Mouse (Mus musculus): ENCODE measurements around the gene Pnmal2.
A peak's percentile ranks its signal among the peaks of the same experiment; 100 is the strongest.

Pnmal2 gene

DNA sequence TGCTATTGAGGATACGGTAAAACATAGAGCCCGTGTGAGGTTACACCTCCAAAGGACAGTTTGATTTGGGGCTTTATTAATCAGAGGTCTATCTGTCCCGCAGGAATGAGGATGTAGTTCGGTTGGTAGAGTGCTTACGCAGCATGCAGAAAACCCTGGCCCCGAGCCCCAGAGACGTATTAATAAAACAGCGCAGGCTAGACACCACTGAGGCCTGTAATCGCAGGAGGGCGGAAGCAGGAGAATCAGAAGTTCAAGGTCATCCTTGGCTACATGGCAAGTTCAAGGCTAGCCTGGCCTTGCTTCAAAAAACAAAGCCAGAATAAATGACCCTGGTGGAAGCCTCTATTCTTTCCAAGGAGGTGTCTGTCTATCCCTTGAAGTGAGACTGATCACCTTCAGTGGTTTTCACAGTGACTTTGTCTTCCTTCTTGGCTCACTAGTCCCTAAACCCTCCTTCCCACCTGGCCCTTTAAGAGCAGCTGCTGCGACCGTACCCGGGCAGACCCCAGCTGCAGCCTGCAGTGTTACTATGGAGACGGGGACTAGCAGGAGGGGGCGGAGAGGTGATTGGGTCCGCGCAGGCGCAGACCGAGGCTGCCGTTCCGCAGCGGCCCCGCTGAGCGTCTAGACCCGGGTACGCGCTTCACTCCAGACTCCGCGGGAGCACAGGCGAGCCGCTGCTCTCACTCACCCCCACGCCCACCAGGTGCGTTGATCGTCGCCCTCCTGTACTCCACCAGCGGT lies at the start of gene Pnmal2:
Pnmal2 (plus strand) TSS at position 622 of the 747 bp plus-strand sequence.
- DNase-seq = peak; percentile 40 to 54

DNA sequence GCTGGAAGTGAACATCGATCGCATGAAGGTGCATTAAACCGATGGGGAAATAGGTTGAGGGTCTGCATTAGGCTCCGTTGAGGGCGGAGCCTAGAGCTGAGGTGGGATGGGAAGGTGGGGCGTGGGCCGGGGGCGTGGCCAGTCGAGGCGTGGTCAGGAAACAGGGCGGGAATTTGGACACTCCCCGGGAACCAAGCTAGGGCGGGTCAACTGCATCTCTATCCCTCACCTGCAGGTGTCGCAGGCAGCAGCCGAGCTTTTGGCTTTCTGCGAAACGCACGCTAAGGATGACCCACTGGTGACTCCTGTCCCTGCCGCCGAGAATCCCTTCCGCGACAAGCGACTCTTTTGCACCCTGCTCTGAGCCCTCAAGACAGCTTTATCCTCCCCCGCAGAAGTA lies 49.5 kb upstream of the Pnmal2 start:
- DNase-seq = peak; percentile 54 to 69

DNA sequence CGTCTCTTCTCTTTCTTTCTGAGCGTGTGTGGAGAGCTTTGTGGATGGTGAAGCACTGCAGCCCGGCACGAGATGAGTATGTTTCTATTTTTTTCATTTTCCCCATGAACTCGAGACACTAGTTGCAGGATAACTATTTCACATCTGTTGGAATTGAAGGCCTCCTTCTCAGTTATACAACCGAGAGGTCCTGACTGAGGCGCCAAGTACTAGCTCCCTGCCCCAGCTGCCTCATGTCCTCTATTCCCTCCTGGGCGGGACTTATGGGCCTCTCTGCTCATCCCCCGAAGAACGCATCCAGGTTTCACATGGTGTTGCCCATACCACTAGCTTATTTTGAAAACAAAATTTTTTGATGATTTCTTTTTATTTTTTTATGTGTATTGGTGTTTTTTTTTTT lies 49.0 kb upstream of the Pnmal2 start:
- DNase-seq = no peak

DNA sequence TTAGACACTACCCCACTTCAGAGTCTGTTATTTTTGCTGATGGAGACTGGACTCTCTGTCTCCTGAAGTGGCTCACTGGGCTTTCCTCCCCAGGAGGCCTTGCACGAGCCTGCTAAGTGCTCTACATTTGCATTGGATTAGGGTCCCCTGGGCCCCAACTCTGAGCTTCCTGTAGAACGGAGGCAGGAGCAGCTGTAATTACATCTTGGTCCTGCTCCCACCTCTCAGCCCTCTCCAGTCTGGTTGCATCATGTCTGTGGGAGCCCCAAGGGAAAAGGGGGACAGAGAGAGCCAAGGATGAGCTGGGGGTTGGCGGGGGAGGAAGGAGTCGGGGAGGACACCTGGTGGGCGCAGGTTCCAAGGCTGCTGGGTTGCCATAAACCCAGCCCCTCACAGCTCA lies 44.0 kb upstream of the Pnmal2 start:
- no peak for DNase-seq

DNA sequence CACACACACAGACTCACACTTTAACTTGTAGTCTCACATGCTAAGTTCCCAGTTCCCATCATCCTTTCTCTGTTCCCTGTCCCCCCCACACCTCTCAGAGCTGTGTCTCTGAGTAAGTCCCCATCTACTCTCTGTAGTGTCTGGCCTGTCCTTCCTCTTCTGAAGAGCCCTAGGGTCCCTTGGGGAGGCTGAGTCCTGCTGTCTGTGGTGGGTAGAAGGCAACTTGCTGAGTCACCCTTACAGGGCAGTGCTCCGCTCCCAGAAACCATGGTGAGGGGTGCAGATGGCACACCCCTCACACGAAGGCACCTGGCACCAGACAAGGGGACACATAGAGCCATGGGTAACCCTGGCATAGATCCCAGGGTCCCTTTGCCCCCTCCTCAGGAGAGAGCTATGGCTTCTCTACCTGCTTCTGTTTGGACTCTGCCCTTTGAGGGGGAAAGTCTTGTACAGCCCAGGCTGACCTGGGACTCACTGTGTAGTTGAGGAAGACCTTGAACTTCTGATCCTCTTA lies 41.0 kb upstream of the Pnmal2 start:
- no peak for DNase-seq

DNA sequence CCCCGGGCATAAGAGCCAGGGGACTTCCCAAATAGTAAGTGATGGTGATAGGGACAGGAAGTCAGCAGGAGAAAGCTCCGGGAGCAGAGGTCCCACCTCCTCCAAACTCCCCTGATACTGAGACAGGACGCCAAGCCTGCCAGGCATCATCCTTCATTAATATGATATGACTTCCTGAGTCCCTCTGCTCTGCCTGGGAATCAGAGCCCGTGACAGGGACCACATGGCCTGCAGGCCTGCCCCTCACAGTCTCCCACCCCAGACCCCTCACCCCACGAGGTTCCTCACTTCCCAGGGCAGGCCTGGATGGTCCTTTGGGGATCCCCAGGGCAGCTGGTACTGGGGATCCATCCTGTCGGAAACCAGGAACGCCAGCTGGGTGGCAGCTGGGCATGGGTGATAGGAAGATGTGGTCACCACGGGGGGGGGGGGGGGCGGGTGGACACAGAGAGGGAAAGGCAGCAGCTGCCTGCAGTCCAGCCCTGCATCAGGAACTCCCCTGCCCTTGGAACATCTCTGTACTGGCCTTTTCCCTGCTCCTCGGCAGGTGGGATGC lies 40.3 kb upstream of the Pnmal2 start:
- no peak for DNase-seq

DNA sequence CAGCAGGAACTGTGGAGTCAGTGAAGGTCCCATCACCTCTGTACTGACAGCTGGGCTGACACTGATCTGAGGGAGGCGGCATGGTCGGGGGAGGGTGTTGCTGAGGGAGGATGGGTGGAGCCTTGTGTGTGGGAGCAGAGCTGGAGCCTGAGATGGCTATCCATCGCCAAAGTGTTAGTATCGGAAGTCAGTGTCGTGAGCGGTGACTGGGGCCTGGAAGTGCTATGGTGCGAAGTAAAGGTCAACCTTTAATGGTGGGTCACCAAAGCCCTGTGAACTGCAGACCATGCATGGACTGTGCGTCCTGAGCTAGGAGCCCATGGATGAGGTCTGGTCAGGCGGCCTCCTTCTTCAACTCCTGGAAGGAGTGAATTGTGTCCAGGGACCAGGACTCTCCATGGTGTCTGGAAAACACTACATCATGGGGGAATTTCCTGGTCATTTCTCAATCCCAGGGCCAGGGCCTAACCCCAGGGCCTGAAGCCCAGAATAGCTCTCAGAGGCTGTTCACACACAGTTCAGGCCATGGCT lies 38.9 kb upstream of the Pnmal2 start:
- no peak for DNase-seq

DNA sequence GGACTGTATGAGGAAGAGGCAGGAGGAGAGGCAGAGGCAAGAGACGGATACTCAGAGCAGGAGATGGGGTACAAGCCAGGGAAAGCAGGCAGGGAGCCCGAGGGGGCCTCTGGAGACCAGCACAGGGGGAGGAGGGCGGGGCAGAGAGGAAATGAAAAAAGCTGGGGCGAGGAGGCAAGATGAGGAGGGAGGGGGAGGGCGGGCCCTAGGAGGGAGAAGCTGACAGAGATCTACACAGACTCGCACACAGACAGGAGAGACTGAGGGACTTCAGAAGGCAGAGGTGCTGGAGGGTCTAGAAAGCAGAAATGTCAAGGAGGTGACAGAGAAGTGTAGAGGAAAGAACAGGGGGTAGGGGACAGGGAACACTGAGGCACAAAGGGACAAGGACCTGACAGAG lies 38.2 kb upstream of the Pnmal2 start, which contains the start of gene Ptgir:
Ptgir (plus strand) TSS at position 210 of the 400 bp plus-strand sequence.
- no peak for DNase-seq

DNA sequence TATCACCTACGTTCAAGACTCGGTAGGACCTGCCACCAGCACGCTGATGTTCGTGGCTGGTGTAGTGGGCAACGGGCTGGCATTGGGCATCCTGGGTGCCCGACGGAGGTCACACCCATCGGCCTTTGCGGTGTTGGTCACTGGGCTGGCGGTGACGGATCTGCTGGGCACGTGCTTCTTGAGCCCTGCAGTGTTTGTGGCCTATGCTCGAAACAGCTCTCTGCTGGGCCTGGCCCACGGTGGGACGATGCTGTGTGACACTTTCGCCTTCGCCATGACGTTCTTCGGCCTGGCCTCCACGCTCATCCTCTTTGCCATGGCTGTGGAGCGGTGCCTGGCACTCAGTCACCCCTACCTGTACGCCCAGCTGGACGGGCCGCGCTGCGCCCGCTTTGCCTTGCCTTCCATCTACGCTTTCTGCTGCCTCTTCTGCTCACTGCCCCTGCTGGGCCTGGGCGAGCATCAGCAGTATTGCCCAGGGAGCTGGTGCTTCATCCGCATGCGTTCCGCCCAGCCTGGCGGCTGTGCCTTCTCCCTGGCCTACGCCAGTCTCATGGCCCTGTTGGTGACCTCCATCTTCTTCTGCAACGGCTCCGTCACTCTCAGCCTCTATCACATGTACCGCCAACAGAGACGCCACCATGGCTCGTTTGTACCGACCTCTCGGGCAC lies 37.5 kb upstream of the Pnmal2 start:
- DNase-seq = no peak

DNA sequence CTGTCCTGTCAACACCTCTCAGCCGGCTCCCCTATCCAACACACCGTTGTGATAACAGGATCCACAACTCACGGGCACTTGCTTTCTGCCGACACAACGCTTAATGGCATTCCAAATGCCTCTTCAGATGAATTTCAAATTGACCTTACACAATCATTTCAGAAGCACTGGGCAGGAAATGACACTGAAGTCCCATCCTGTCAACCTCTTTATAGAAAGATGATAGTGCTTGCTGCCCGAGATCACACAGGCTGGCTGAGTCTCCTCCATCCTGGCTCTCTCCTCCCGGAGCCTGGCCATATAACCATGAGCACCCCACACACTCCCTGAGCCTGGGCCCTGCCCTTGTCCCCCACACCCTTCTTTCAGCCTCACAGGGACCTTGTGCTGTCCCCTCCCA lies 36.6 kb upstream of the Pnmal2 start:
- DNase-seq = no peak

DNA sequence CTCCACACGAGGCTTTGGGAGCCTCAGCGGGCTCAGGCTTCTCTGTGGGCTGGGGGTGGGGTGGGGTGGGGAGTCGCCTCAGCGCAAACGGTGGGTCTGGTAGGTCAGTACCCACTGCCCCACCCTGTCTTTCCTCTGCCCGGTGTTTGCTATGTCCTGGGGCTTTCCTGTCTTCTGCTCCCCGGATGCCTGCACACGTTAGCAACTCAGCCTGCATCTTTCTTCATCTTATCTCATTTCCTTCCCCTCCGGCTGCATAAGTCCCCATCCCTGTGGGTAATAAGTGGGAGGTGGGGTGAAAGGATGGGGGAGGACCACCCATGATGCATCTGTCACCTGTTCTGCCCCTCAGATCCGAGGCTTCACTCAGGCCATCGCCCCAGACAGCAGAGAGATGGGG lies 36.1 kb upstream of the Pnmal2 start:
- no peak for DNase-seq

DNA sequence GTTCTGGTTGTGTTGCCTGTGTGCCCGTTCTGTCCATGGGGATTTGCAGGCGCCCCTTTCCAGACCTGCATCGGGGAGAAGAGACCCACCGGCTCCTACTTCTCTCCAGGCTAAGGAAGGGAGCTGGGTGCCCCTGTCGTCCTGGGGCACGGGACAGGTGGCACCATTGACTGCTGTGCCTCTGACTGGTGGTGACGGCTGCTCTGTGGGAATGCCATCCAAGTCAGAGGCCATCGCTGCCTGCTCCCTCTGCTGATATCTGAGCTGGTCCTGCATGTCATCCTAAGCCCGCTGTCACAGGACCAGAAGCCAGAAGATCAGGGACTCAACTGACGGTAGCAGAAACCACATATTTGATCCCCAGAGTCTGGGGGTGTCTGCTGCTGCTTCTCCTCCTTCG lies 35.6 kb upstream of the Pnmal2 start:
- DNase-seq = no peak

DNA sequence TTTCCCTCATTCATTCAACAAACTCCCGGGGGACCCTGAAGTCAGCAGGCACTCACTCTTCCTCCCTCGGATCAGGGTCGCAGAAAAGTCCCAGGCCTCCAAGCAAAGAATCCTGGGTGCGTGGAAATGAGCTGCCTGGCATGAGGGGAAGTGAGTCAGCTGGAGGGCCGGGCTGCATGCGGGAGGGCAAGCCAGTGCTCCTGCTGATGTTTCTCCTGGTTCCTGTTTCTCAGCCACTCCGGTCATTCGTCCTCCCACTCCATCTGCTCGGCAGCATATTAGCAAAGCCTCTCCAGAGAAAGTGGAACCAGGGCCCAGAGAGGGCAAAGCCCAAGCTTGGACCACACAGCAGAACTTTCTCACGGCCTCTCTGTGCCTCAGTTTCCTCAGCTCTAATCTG lies 34.6 kb upstream of the Pnmal2 start:
- no peak for DNase-seq

DNA sequence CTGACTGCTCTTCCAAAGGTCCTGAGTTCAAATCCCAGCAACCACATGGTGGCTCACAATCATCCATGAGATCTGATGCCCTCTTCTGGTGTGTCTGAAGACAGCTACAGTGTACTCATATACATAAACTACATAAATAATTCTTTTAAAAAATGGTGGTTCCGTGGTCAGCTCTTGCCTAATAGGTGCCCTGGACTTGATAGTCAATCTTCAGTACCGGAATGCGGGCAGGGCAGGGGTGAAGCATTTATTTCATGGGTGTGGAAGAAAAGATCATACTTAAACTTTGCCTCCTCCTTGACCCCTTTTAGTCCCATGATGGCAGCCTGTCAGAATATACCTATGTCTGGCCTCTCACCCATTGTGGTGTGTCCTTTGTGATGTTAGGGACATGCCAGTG lies 32.6 kb upstream of the Pnmal2 start:
- no peak for DNase-seq

DNA sequence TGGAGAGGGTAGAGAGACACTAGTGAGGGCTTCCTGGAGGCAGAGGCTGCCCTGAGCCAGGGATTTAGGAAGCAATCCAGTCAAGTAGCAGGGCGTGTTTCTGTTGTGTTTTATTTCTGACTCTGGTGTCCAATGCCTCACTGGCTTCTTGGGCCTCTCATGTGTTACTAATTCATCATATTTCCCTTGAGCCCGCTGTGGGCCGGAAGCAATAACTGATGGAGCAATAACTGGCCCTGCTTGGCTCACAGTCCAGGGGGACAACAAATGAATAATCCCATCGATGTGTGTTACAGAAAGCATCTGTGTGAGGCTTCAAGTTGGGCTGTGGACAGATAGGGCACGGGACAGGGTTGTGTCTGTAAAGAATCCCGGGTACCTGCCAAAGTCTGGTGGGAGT lies 32.1 kb upstream of the Pnmal2 start:
- DNase-seq = no peak

DNA sequence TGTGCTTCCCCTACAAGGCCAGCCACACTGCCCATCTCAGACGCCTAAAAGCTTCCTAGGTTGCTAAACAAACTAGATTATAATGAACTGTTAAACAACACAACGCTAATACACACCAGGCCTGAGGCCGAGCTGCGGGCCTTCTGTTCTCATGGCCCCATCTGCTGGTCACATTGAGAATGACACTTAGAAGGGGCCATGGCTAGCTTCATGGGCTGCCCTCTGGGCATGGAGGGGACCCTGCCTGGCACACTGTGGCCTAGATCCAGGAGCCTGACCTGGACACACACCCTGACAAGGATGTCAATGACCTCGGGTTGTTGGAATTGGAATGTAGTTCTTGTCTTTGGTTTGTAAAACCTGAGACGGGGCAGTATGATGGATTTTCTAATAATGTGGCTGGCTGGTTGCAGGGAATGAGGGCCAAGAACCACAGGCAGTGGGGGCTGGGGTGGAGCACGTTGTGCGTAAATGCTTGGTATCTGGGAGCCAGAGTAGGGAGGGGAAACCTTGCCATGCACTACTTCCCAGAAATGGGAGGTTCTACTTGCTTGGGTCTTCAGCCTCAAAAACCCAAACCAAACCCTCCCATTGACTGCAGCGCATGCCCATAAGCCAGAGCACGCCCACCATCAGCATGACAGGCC lies 30.6 kb upstream of the Pnmal2 start:
- peak in 1 of 2 experiments; percentile 72 for DNase-seq

DNA sequence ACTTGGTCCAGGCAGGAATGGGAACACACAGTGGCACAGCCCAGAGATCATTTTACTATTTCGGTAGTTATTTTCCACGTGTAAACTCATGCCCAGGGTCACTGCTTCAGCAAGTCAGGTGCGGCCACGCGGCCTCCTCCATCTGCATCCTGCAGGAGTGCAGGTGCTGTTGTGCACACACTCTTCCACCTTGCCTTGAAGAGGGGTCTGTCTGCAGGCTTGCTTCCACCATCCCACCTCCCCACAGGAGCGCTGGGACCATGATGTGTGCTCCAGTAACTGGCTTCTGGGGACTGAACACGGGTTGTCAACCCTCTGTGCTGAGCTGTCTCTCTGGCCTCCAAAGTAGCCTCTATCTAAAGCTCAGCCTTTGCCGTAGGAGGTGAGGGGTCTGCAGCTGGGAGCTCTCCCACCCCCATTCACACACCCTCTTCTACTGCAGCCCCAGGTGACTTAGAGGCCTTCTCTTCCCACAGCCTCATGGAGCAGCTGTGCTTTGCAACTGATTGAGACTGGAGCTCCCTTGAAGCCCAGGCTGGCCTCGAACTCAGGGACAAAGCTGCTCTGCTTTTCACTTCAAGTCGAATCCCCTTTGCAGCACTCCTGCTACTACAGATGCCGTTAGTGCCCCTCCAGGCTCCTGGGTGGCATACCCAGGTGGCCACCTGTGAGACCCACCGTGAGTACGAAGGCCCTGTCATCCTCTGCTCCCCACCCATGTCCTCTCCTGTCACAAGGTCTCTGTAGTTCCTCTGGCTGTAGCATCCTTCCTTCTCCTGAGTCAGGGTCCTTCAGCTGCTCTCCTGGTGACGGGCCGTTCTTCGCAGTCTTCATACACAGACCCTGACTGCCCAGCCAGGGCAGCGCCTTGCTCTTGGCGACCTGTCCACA lies 29.8 kb upstream of the Pnmal2 start:
- no peak for DNase-seq

DNA sequence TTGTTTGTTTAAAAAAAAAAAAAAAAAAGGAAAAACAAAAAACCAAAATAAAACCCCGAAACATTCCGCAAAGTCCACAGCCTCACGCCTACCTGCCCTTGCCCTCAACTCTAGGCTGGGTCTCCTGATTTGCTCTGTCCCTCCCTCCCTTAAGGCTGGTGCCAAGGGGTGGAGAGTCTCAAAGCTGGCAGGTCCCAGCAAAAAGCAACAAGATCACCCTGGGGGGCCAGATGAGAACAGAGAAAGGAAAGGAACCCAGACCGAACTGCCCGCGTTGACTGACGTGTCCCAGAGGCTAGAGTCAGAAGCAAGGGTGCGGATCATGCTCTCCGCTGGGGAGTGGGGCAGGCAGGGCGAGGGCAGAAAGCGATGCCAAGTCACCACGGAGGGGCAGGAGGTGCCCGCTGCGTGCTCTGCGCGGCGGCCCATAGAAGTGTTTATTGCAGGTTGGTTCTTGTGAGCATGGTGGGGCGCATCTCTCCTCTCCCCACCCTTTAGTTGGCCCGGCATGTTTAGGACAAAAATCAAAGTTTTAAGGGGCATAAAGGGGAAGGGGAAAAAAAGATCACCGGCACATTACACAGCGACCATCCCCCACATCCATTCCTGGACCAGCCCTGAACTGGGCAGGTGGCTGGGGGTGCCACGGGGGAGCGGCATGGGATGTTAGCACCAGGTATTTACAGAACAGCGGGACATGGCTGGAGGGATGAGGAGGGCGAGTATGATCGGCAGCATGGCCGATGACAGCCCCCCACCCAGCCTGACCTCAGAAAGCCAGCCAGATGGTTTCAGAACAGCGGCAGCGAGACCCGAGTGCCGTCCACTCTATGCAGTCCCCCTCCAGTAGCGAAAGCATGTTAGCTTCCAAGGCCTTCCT lies 28.8 kb upstream of the Pnmal2 start:
- no peak for DNase-seq

DNA sequence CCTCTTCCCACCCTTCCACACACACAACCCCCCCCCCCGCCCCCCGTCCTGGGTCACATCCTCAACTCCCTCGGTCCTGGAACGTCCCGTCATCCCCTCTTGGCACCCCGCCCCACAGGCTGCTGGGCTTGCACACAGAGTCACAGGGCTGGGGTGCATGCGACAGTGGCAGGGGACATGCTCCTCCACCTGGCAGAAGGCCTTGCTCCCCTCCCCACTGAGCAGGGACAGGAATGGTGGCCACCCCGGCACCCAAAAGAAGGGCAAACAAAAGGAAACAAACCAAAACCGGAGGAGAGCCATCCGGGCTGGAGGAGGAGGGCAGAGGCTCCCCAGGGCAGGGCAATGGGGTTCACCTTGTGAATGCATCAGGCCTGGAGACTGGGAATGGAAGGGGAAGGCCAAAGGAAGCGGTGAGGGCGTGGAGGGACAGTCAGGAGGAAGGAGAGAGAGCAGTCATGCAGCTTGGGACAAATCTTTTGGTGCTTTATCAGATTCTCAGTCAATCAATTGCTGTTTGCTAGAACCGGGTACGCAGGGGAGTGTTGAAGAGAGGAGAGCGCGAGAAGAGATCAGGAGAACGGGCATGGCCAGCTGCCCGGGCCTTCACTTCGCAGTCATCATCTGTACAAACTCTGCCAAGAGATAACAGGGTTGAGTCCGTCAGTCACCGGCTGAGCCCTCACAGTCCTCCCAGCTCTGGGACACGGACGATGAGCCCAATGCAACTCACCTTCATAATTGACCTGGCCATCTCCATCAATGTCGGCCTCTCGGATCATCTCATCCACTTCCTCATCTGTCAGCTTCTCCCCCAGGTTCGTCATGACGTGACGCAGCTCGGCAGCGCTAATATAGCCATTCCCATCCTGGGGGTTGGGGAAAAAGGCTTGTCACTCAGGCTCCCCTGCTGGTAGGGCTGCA lies 27.9 kb upstream of the Pnmal2 start:
- DNase-seq = no peak

DNA sequence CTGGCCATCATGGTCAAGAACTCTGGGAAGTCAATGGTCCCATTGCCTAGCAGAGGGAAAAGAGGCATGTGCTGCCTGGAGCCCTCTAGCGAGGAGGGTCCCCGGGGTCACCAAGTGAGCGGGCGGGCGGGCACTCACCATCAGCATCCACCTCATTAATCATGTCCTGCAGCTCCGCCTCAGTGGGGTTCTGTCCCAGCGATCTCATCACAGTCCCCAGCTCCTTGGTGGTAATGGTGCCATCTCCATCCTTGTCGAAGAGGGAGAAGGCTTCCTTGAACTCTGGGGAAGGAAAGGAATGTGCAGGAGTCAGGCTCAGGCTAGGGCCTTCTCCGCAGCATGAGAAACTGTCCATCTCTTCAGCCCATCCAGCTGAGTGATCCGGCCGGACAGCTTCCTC lies 27.0 kb upstream of the Pnmal2 start:
- no peak for DNase-seq
